Mouse (Mus musculus) frontal cortex, adult 2 months (tissue): Measurements from ENCODE around the gene Psma5. TPM values are rescaled to one million over a fixed set of nuclear protein-coding genes. Genes with fewer than 3 reads are reported as not detected.
A peak's percentile ranks its signal among the peaks of the same experiment; 100 is the strongest.

ENCODE experiments used
- DNase-seq, 2 experiments: peaks; one replicate each; pipeline ENCODE4 v3.0.0; 2022; ENCODE audit warnings: low spot score in 1 of 2; ENCODE audit errors: extremely low spot score in 1 of 2
- polyA plus RNA-seq: library from polyadenylated mRNA; depleted of rRNA; stranded (reverse); fragments of >200 nt; gene quantifications from 2 replicates; pipeline ENCODE4 v1.2.3, GENCODE M21; 2012

Gene Psma5
- polyA plus RNA-seq, 1 experiment: 117 TPM

DNA sequence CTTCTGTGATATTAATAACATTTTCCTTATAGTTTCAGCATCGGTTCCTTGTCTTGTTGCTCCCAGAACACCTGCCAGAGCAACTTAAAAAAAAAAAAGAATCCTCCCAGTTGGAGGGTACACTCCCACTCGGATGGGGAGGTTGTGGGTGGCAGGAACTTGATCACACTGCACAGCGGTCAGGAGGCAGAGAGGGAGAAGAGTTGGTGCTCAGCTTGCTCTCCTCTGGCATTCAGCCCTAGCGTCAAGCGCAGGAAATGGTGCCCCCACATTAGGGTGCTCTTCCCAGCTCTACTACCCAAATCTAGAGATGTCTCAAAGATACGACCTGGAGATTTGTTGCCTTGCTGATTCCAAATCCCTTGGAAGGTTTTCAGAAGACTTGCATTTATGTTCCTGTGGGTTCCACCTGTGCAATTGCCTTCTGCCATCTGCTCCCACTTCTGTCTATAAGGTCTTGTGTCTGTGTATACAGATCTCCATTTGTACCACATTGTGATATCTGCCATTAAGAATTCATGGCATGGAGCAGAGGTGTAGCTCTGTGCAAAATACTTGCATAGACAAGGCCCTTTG, 43.8 kb downstream of the Psma5 start:
- peak in 1 of 2 experiments; percentile 66 for DNase-seq

DNA sequence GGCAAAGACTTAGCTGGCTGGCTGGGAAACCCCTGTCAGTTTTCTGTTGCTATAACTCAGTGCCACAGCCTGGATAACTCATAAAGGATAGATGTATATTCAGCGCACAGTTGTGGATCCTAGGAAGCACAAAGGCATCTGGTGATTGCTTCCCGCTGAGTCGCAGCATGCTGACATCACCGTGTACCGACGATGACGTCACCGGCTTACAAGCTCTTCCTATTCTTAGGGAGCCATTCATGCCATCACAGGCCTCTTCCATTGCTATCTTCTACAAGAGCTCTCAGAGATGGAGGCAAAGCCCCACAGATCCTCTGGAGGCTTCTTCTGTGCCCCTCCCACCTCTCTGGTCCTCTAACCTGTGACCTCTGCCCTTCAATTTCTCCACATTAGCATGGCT, 47.0 kb downstream of the Psma5 start:
- DNase-seq: no peak

DNA sequence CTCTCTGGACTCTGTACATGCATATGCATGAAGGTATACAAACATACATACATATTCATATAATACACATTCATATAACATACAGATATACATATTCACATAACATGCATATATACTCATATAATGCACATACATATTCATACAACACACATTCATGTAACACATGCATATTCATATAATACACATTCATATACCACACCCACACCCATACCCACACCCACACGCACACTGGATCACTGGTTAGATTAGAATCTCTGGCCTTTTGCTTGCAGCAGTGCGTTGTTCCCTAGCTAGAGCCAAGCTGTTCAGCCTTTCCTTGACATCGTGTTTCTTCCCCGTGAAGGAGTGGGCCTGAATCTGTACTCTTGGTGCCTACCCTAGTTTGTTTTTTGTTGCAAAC, 48.0 kb downstream of the Psma5 start:
- no peak for DNase-seq

DNA sequence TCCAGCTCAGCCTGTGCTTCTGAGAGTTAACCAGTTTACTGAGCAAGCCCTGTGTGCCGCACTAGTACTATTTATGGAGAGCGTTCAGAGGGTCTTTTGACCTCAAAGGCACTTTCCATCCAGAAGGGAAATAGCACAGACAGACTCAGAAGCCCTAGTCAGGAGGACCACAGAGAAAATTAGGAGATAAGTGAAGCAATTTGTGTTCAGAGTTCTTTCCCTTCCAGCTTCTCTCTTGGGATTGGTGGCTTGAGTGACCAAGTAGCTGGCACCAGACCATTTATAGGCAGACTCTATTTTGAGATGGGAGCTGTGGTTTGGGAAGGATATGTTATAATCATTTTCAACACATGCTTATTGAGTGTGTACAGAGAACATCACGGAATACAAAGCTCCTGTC, 49.7 kb downstream of the Psma5 start:
- DNase-seq: no peak

DNA sequence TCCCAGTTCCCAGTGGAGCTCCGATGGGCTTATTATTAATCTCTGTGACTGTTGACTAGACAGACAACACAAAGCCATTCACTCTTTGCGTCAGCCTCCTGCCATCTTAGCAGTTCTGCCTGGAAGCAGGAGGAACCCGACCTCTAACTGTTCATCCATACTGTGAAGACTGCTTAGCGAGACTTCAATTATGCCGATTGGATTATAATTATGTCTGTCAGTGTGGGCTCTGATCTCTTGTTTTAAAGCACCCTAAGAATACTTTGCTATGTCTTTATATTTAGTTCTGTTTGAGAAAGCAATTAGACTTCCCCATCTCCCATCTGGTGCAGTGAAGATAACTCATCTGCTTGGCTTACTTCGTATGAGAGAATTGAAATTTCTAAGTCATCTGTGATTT, 50.8 kb downstream of the Psma5 start:
- peak in 1 of 2 experiments; percentile 55 for DNase-seq

DNA sequence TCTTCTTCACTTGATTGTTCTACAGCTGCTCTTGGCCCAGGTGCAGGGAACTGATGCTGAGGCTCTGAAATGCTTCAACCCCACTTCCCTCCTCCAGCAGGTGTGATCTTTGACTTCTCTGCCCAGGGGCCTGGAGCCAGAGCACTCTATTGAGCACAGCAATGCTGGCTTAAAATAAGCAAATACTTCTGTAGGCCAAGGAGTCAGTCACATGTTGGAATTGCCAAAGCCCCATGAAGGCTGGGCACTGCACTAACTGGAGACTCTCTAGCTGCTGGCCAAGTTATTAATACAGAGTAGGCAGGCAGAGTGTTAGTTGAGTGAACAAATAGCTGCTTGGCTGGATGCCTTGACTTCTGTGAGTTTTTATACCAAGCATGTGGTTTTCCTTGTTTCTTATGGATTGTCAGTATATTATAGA, 54.2 kb downstream of the Psma5 start:
- DNase-seq: no peak

DNA sequence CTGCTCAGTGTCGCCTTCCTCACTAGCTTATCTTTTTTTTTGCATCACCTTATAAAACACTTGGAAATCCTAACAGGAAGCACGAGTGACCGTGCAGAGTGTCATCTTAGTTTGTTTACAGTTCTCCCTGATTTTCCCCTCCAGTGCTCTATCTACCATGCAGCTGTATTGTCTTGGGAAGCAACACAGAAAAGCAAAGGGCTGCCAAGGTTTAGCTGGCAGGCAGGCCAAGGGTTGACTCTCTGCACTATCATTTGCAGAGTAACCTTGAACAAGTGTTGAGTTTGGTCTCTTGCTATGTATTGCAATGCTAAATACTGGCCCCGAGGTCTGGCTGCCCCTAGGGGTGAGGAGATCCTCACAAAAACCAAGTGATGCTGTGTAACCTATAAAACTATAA, 55.0 kb downstream of the Psma5 start:
- no peak for DNase-seq

DNA sequence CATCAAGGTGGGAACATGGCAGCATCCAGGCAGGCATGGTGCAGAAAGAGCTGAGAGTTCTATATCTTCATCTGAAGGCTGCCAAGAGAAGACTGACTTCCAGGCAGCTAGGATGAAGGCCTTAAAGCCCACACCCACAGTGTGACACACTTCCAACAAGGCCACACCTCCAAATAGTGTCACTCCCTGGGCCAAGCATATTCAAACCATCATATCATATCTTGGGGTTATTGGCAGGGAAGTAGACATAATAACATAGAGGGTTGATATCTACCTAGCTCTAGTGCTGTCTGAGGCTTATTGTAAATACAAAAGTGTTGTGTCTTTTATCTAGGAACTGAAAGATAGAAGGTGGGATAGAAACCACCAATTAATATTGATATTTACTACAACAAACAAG, 55.7 kb downstream of the Psma5 start:
- DNase-seq: no peak

DNA sequence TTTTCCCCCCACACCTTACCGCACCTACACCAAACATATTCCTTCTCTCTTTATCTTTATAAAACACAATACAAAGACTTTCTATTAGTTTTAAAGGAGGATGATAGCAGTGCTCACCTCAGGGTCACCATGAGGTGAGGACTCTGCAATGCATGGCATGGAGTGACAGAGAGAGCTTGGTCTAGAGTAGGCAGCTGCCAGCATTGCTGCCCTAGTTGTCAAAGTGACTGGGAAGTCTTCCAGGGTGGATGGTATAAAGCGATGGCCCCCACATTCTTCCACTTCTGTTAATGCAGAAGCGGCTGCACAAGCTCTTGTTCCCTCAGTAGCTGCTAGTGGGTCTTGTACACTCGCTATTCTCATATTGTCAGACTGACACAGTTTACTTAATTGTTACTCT, 56.4 kb downstream of the Psma5 start:
- no peak for DNase-seq

DNA sequence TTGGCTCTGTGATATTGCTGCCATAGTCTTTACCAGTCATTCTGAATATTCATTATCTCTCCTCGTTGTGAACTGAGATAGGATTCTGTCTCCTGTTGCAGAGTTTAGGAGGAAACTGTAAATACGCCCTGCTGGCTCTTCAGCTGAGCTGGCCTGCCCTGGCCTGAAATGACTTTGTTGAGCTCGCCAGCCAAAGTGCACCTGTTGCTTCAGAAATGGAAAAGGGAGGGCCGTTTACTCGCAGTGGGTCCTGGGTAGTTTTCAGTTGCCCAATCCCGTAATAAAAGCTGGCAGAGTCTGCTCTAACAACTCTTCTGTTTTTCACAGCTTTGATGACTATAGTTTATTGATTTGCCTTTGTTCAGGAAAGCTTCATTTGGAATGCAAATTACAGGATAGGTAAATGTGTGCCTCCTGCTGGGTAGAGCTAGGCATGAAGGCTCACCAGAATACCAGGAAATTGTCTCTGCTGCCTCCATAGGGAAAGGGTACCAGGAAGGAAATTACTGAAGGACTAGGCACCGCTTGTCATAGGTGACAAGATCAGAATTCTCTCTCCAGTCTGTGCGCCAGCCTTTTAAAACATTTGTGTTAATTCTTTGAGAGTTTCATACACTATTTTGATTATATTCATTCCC, 57.4 kb downstream of the Psma5 start:
- DNase-seq: no peak

DNA sequence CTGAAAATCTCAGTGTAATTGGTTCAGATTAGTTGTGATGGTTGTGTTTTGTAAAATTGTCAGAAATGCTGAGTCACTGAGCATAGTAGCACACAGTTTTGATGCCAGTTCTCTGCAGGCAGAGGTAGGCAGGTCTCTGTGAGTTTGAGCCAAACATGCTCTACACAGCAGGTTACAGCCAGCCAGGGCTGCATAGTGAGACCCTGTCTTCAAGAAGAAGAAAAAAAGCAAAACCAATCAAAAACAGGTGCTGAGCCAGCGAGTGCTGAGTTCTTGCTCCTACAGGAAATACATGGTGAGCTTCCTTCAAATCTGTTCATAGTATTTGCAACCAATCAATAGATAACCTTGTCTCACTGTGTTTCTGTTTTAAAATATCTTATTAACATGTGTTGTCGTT, 61.8 kb downstream of the Psma5 start:
- DNase-seq: no peak

DNA sequence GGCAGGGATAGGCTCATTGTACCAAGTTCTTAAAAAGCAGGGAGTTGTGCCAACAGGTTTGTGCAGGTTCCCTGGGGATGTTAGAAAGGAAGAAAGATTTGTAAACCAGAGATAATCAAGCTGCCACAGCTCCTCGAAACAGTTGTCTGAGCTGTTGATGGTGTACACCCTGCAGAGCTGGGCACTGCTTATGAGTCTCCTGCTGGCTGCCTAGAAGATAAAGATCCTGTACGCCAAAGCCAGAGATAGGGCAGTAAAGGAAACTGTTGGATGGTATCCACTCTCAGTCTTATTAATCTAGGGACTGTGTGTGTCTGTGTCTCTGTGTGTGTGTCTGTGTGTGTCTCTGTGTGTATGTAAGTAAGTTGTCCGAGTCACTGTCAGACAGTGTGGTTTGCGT, 64.9 kb downstream of the Psma5 start:
- DNase-seq: no peak

DNA sequence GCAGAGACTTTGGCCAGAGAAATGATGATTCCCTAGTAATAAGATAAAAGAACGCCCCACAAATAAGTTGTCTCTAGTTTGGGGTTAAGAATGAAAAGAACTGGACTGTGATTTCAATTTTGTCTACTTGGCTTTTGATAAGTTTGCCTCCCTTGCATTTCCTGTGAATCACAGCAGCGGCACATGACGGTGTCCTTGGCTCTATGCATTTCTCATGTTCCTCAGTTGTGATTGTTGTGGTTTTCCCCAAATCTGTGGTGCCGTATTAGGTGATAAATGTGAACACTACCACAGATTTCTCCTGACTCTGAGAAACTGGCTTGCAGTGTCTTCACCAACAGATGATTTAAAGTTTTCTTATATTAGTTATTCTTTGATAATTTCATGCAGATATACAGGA, 65.4 kb downstream of the Psma5 start:
- DNase-seq: no peak

DNA sequence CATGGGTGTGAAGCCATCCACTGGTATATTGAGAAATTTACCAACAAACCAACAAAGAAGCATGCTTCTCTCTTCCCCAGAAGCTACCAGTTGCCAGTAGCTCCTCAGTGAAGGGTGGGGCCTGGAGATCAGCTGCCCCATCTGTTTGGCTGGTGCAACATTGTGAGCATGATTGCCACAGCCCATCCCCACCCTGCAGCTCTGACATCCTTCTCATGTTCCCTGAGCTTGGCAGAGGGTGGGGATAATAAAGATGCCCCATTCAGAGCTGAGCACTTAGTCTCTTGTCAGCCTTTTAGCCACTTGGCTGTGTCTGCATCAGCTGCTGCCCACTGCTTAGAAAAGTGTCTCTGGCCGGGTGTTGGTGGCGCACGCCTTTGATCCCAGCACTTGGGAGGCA, 66.2 kb downstream of the Psma5 start:
- no peak for DNase-seq

DNA sequence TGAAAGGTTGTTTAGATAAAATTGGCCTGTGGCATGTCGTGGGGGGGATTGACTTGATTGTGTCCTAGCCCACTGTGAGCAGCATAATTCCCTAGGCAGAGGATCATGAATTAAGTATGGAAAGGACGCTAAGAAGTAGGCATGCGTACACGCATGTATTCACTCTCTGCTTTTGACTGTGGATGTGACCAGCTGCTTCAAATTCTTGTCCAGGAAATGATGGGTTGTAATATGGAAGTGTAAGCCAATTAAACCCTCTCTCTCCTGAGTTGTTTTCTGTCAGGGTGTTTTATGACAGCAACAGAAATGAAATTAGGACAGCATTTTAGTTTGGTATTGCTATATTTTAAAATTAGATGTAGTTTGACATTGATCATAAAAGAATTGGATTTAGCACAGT, 68.1 kb downstream of the Psma5 start:
- no peak for DNase-seq

DNA sequence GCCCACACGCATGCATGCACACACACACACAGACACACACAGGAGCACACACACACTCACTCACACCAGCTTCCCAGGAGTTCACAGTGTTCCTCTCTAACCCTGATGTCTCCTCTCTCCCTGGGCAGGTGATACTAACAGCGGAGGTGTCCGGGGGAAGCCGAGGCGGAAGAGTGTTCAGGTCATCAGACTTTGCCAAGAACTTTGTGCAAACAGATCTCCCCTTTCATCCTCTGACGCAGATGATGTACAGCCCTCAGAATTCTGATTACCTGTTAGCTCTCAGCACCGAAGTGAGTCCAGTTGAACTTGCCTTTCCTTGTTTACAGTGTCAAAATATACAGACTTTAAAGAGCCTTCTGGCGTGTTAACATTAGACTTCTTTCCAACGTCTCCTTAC, 68.8 kb downstream of the Psma5 start:
- no peak for DNase-seq

DNA sequence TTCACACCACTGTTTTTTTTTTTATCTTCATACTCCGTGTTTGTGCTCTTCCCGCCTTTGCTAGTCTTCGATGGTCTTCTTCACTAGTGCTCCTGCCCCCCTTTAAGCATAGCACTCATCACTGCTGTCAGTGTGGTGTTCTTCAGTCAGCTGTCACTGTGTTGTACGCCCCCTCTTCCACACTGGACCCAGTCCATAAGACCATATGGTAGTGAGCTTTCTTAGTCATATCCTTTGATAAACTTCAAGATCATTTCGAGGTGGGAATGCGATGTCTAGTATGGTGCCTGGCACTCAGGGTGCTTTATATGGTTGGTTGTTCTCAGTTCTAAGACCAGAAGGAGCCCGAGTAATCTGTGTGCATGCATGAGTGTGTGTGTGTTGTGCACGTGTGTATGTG, 70.5 kb downstream of the Psma5 start:
- peak in 1 of 2 experiments; percentile 74 for DNase-seq

DNA sequence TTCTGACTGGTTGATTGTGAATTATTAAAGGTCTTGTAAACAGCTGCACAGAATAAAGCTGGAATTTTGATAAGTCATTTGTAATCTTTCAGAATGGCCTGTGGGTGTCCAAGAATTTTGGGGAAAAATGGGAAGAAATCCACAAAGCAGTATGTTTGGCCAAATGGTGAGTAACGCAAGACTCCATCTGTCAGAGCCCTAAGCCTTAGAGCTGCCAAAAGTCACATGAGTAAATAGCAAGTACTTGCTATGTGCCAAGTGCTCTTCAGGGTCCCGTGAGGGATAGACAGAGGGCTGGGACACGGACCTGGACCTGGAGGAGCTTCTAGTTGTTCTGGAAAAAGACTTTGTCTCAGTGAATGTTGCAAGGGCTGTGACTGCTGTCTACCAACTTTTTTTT, 71.2 kb downstream of the Psma5 start:
- DNase-seq: no peak

DNA sequence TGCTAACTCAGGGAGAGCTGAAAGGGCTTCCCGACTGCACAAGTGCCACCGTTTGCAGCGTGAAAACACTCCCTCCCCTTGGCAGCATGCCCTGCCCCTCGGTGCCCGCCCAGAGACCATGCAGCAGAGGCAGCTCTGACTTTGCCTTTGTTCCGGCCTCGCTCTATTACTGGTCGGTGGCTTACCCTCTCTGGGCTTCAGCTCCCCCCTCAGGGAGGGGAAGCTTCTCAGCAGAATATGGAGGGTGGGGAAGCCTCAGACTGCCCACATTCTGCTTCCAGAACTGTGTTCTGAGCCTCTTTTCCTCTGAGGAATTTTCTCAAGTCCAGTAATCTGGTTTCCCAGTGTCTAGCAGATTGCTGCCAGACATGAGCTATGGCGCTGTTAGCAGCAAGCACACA, 71.7 kb downstream of the Psma5 start:
- DNase-seq: peak in 1 of 2 experiments; percentile 58
